Mouse (Mus musculus) kidney, embryonic 16.5 days (tissue): ENCODE measurements around the gene Ecsit. TPM values are rescaled to one million over a fixed set of nuclear protein-coding genes. Genes with fewer than 3 reads are reported as not detected.
"Not testable (repeated sequence)": the region's sequence is repeated elsewhere in the genome, so short reads cannot be mapped to it uniquely, and the experiment has no call there.

Experiments
- ATAC-seq: fragments of 200-750 bp; cut with Nextera tagmentation; 2 replicates; pipeline ENCODE4 v1.8.0; 2017; ENCODE audit warnings: moderate TSS enrichment; ENCODE audit not compliant: low FRiP score, low TSS enrichment
- H3K27ac ChIP-seq: fragments of 300-500 bp; sonication (generic); 2 replicates; pipeline ENCODE4 v1.5.1; 2014; ENCODE audit warnings: low read length
- H3K27me3 ChIP-seq: fragments of 300-500 bp; sonication (generic); 2 replicates; pipeline ENCODE4 v1.6.1; 2014; ENCODE audit warnings: low read length, control low read depth, mixed read lengths; ENCODE audit not compliant: insufficient read depth
- H3K36me3 ChIP-seq: fragments of 300-500 bp; sonication (generic); 2 replicates; pipeline ENCODE4 v1.6.1; 2014; ENCODE audit warnings: low read length, control low read depth, mixed read lengths; ENCODE audit not compliant: insufficient read depth
- H3K4me1 ChIP-seq: fragments of 300-500 bp; sonication (generic); 2 replicates; pipeline ENCODE4 v1.6.1; 2014; ENCODE audit warnings: low read length, control low read depth, mixed read lengths; ENCODE audit not compliant: insufficient read depth
- H3K4me2 ChIP-seq: fragments of 300-500 bp; sonication (generic); replicated peaks from 2 replicates; pipeline ENCODE4 v1.6.1; 2014; ENCODE audit warnings: low read depth, low read length
- H3K4me3 ChIP-seq: fragments of 300-500 bp; sonication (generic); 2 replicates; pipeline ENCODE4 v1.5.1; 2014; ENCODE audit warnings: mild to moderate bottlenecking, low read length
- H3K9ac ChIP-seq: fragments of 300-500 bp; sonication (generic); replicated peaks from 2 replicates; pipeline ENCODE4 v1.6.1; 2014; ENCODE audit warnings: low read length
- H3K9me3 ChIP-seq: fragments of 300-500 bp; sonication (generic); 2 replicates; pipeline ENCODE4 v1.6.1; 2016; ENCODE audit warnings: low read length, control low read depth
- WGBS: fragments of 180-500 bp; shearing (Covaris S2); extraction: QIAGEN DNeasy Blood & Tissue Kit; methylation state at CpG from one replicate; pipeline ENCODE4 v1.1.7; 2014; 5-methylcytosine and 5-hydroxymethylcytosine counted together
- polyA plus RNA-seq: library from polyadenylated mRNA; unstranded; fragments of >200 nt; fragmentation: Nextera tagmentation; extraction: Ambion mirVana; gene quantifications from 2 replicates; pipeline ENCODE4 v1.2.1, GENCODE M21; 2015

The Ecsit gene
- polyA plus RNA-seq, 1 experiment from 2014 or later: 62.7 TPM

DNA sequence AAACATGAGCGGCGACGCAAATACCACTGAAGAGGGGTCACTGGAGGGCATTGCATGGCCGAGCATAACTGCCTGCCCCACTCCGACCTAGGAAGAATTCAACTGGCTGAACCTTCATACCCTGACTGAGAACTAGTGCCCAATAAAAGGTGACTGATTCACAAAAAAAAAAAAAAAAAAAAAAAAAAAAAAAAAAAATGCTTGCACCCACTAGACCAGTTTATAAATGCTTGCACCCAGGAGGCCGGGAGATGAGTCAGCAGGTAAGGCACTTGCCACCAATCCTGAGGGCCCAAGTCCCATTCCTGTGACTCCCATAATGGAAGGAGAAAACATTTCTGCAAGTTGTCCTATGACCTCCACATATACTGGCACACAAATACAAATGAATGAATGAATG lies 7.5 kb upstream of the Ecsit start:
- Histone ChIP-seq H3K27ac (no peak overlapping the region), H3K36me3 (no peaks in the 10 kb centered on the region), H3K4me3 (no peak overlapping the region), H3K4me1 (no peaks in the 10 kb centered on the region), H3K27me3 (no peaks in the 10 kb centered on the region), H3K9ac (no peak overlapping the region), H3K4me2 (no peak overlapping the region), H3K9me3 (no peaks in the 10 kb centered on the region)
- WGBS: 90% methylated on average over 6 of the region's 6 CpGs
- no peak for ATAC-seq

DNA sequence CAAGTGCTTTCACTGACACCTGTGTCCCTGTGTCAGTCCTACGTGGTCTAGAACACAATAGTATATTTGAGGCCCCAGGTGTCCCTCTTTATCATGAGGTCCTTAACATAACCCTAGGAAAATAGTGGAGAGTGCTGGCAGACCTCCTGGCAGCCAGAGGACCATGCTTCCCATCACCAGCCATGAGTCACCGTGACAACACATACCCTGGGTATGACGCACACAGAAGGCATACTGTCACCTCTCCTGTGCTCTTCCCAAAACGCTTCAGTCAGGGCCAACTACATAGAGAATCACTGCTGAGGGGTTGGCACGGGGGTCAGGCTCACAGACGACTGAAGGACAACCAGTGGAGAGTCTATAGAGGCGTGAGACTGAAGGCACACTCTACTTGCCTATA lies 4.7 kb upstream of the Ecsit start:
- Histone ChIP-seq H3K4me1 (peaks cover 6% of the 10 kb centered on the region), H3K4me3 (no peak overlapping the region), H3K4me2 (no peak overlapping the region), H3K9me3 (no peaks in the 10 kb centered on the region), H3K36me3 (no peaks in the 10 kb centered on the region), H3K9ac (no peak overlapping the region), H3K27ac (no peak overlapping the region), H3K27me3 (no peaks in the 10 kb centered on the region)
- ATAC-seq: no peak
- WGBS: 90% methylated on average over 7 of the region's 7 CpGs

DNA sequence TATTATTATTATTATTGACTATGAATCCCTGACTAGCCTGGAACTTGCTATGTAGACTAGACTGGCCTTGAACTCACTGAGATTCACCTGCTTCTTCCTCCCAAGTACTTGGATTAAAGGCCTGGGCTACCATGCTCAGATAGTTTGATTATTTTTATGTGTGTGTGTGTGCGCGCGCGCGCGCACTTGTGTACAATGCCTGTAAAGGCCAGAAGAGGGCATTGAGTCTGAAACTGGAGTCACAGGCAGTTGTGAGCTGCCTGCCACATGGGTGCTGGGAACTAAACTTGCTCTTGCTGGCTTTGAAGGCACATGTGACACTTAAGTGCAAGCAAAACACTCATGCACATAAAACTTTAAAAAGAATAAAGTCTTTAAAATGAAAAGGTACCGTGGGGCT lies 4.0 kb upstream of the Ecsit start:
- Histone ChIP-seq H3K27ac (no peak overlapping the region), H3K4me1 (peaks cover 11% of the 10 kb centered on the region), H3K4me3 (no peak overlapping the region), H3K9me3 (no peaks in the 10 kb centered on the region), H3K9ac (no peak overlapping the region), H3K4me2 (no peak overlapping the region), H3K36me3 (no peaks in the 10 kb centered on the region), H3K27me3 (no peaks in the 10 kb centered on the region)
- 97% methylated on average over 7 of the region's 7 CpGs for WGBS
- ATAC-seq: no peak

GRCm38 (mm10) chr9:22087034-22087618 lies 1.9 kb upstream of the Ecsit start:
- Histone ChIP-seq H3K4me2 (no peak overlapping the region), H3K27me3 (no peaks in the 10 kb centered on the region), H3K4me3 (no peak overlapping the region), H3K36me3 (no peaks in the 10 kb centered on the region), H3K27ac (no peak overlapping the region), H3K4me1 (peaks cover 17% of the 10 kb centered on the region), H3K9ac (no peak overlapping the region), H3K9me3 (no peaks in the 10 kb centered on the region)
- WGBS: 90% methylated on average over 2 of the region's 2 CpGs
- no peak for ATAC-seq

DNA sequence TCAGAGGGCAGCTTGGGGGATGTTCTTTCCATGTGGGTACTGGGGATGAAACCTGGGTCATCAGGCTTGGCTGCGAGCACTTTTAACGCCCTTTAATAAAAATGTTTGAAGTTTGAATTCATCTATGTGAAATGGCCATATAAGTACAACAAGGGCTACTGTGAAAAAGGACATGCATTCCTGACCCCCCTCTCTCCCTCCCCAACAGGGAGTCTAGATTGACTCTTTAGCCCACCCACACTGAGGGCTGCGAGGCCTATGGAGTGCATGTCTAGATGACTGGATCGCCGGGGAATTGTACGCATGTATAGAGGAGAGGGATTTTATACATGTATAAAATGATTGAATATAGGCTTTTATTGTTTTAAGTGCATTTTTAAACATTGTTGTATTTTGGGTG lies 774 bp upstream of the Ecsit start:
- ATAC-seq: 0 out of 2 replicates have a peak, but pooled peaks have one; percentile 5
- H3K36me3 ChIP-seq: no peaks in the 10 kb centered on the region
- peak overlapping the region; percentile 82 for H3K9ac ChIP-seq
- no peaks in the 10 kb centered on the region for H3K9me3 ChIP-seq
- WGBS: 54% methylated on average over 6 of the region's 6 CpGs
- H3K4me1 ChIP-seq: peaks cover 17% of the 10 kb centered on the region
- peak overlapping the region; percentile 89 for H3K4me3 ChIP-seq
- H3K27ac ChIP-seq: peak overlapping the region; percentile 75
- no peaks in the 10 kb centered on the region for H3K27me3 ChIP-seq
- peak overlapping the region; percentile 74 for H3K4me2 ChIP-seq

DNA sequence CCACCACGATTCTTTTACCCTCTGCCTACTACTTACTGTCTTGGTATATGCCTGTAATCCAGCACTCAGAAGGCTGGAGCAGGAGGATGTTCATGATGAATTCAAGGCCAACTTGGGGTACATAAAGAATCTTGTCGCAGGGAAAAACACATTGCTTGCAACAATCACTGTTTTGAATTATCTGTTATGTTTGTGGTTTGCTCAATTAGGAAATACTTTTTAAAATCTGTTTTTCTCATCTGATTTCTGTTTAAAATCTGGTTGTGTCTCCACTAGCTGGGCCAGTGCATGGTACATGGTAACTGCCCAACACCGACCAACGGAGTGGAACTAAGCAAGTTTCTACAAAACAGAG lies 594 bp downstream of the Ecsit start:
- Histone ChIP-seq H3K27ac (peak overlapping the region; percentile 75; the same call in 1 of the 2 replicates), H3K9me3 (no peaks in the 10 kb centered on the region), H3K27me3 (no peaks in the 10 kb centered on the region), H3K4me2 (peak overlapping the region; percentile 74), H3K4me3 (peak overlapping the region; percentile 89), H3K9ac (peak overlapping the region; percentile 82), H3K4me1 (peaks cover 17% of the 10 kb centered on the region), H3K36me3 (no peaks in the 10 kb centered on the region)
- WGBS: 23% methylated on average over 4 of the region's 4 CpGs
- no peak for ATAC-seq

DNA sequence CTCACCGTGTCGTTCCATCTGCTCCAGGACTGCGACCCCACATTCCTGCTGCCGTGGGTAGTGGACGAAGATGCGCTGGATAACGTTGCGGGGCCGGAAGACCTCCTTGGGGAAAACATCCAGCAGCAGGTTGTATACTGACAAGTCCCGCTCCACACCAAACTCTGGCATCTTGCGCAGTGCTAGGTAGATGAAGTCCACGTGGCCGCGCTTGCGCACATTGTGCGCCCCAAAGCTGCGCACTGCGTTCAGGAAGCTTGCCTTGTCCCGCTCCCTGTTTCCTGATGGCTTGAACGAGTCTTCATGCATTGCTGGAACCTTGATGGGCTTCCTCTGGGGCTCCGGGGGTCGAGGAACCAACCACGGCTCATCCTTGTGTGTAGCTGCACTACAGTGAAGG lies 9.0 kb downstream of the Ecsit start:
- no peak overlapping the region for H3K4me3 ChIP-seq
- WGBS: 90% methylated on average over 23 of the region's 23 CpGs
- H3K27me3 ChIP-seq: no peaks in the 10 kb centered on the region
- H3K4me1 ChIP-seq: no peaks in the 10 kb centered on the region; the same call in 1 of the 2 replicates
- H3K9me3 ChIP-seq: no peaks in the 10 kb centered on the region
- no peak overlapping the region for H3K4me2 ChIP-seq
- ATAC-seq: no peak
- no peak overlapping the region for H3K9ac ChIP-seq
- no peak overlapping the region for H3K27ac ChIP-seq
- H3K36me3 ChIP-seq: 0 out of 2 replicates have a peak, but pooled peaks cover 17% of the 10 kb centered on the region

DNA sequence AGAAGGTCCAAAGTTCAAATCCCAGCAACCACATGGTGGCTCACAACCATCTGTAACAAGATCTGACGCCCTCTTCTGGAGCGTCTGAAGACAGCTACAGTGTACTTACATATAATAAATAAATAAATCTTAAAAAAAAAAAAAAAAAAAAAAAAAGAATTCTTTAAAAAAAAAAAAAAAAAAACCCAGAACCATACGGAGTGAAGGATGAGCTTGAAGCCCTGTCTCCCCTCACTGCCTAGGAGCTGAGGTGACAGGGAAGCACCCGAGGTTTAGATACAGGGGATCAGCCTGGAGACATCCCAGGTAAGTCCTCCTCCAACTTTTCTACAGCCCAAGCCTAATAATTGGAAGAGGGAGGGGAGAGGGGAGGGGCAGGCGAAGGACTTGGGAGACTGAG lies 9.5 kb downstream of the Ecsit start:
- not testable (repeated sequence) for H3K4me1 ChIP-seq, ATAC-seq, H3K9ac ChIP-seq, H3K27me3 ChIP-seq, H3K9me3 ChIP-seq, H3K27ac ChIP-seq, H3K4me2 ChIP-seq, H3K4me3 ChIP-seq
- 0 out of 2 replicates have a peak, but pooled peaks cover 17% of the 10 kb centered on the region for H3K36me3 ChIP-seq
- WGBS: 62% methylated on average over 5 of the region's 5 CpGs

- no peak for ATAC-seq
- 93% methylated on average over 4 of the region's 4 CpGs for WGBS
Measured at GRCm38 (mm10) chr9:22072276-22072675, 13.0 kb downstream of the Ecsit start.

GRCm38 (mm10) chr9:22070791-22071573 lies 14.3 kb downstream of the Ecsit start, which contains the start of the genes Gm49318 and Zfp653:
Gene Gm49318 (minus strand): TSS chr9:22071259.
Gene Zfp653 (minus strand): TSS chr9:22071376.
- Histone ChIP-seq H3K27me3 (no peaks in the 10 kb centered on the region), H3K4me3 (peak within 1 kb of the TSS; percentile 80), H3K9me3 (no peaks in the 10 kb centered on the region), H3K4me1 (peaks cover 6% of the 10 kb centered on the region), H3K9ac (peak within 1 kb of the TSS; percentile 90), H3K36me3 (peaks cover 27% of the 10 kb centered on the region; the same call in 1 of the 2 replicates), H3K4me2 (peak within 1 kb of the TSS; percentile 64), H3K27ac (peak within 1 kb of the TSS; percentile 98)
- WGBS: under 1% methylated on average over 83 of the region's 87 CpGs
- ATAC-seq: peak; percentile 98

More at GRCm38 (mm10) chr9:22072276-22072675, 13.0 kb downstream of the Ecsit start:
- Histone ChIP-seq H3K36me3 (peaks cover 27% of the 10 kb centered on the region; the same call in 1 of the 2 replicates), H3K27me3 (no peaks in the 10 kb centered on the region), H3K4me3 (no peak overlapping the region), H3K4me2 (no peak overlapping the region), H3K9me3 (no peaks in the 10 kb centered on the region), H3K4me1 (peaks cover 6% of the 10 kb centered on the region), H3K9ac (no peak overlapping the region), H3K27ac (no peak overlapping the region)
